Mouse (Mus musculus) limb, embryonic 14.5 days (tissue): ENCODE measurements at regions not wholly inside any gene's neighbourhood (a gene's known extent, or its start where the extent isn't known, plus 50 kb on each side); places are given as distances from the start of the nearest gene placed in this dataset.

Experiments used
- ATAC-seq: fragments of 200-750 bp; cut with Nextera tagmentation; 2 replicates; pipeline ENCODE4 v1.8.0; 2017; ENCODE audit warnings: low read depth, moderate number of reproducible peaks, moderate TSS enrichment; ENCODE audit not compliant: low FRiP score
- DNase-seq: peaks from one replicate; pipeline ENCODE4 v3.0.0-alpha.2; 2015; ENCODE audit warnings: low spot score
- H3K27ac ChIP-seq: fragments of 300-500 bp; sonication (generic); replicated peaks from 2 replicates; pipeline ENCODE4 v1.5.1; 2014; ENCODE audit warnings: low read depth, mild to moderate bottlenecking, low read length, moderate library complexity, mixed read lengths
- H3K27me3 ChIP-seq: fragments of 300-500 bp; sonication (generic); 2 replicates; pipeline ENCODE4 v1.6.1; 2014; ENCODE audit warnings: low read length, mixed read lengths; ENCODE audit not compliant: control insufficient read depth, insufficient read depth
- H3K36me3 ChIP-seq: fragments of 300-500 bp; sonication (generic); 2 replicates; pipeline ENCODE4 v1.6.1; 2014; ENCODE audit warnings: mild to moderate bottlenecking, low read length, moderate library complexity, mixed read lengths; ENCODE audit not compliant: control insufficient read depth, insufficient read depth
- H3K4me1 ChIP-seq: fragments of 300-500 bp; sonication (generic); 2 replicates; pipeline ENCODE4 v1.6.1; 2014; ENCODE audit warnings: antibody characterized with exemption, low read length, mixed read lengths; ENCODE audit not compliant: control insufficient read depth, insufficient read depth
- H3K4me2 ChIP-seq: fragments of 300-500 bp; sonication (generic); replicated peaks from 2 replicates; pipeline ENCODE4 v1.6.1; 2014; ENCODE audit warnings: low read depth, mild to moderate bottlenecking, low read length, moderate library complexity; ENCODE audit not compliant: severe bottlenecking
- H3K4me3 ChIP-seq: fragments of 300-500 bp; sonication (generic); replicated peaks from 2 replicates; pipeline ENCODE4 v1.5.1; 2014; ENCODE audit warnings: low read length
- H3K9ac ChIP-seq: fragments of 300-500 bp; sonication (generic); 2 replicates; pipeline ENCODE4 v1.6.1; 2014; ENCODE audit warnings: mild to moderate bottlenecking, low read depth, low read length, moderate library complexity; ENCODE audit not compliant: severe bottlenecking
- H3K9me3 ChIP-seq: fragments of 300-500 bp; sonication (generic); 2 replicates; pipeline ENCODE4 v1.6.1; 2016; ENCODE audit warnings: low read length; ENCODE audit not compliant: control insufficient read depth
- POLR2A ChIP-seq: fragments of 200-500 bp; IDR thresholded peaks from 2 replicates; pipeline ENCODE4 v1.8.0; 2012; ENCODE audit warnings: inconsistent platforms, mild to moderate bottlenecking, moderate library complexity, borderline replicate concordance; ENCODE audit not compliant: insufficient read depth, insufficient read length; ENCODE audit errors: extremely low read depth
- WGBS: fragments of 180-500 bp; shearing (Covaris S2); extraction: QIAGEN DNeasy Blood & Tissue Kit; methylation state at CpG from one replicate; pipeline ENCODE4 v1.1.7; 2014; 5-methylcytosine and 5-hydroxymethylcytosine counted together

DNA sequence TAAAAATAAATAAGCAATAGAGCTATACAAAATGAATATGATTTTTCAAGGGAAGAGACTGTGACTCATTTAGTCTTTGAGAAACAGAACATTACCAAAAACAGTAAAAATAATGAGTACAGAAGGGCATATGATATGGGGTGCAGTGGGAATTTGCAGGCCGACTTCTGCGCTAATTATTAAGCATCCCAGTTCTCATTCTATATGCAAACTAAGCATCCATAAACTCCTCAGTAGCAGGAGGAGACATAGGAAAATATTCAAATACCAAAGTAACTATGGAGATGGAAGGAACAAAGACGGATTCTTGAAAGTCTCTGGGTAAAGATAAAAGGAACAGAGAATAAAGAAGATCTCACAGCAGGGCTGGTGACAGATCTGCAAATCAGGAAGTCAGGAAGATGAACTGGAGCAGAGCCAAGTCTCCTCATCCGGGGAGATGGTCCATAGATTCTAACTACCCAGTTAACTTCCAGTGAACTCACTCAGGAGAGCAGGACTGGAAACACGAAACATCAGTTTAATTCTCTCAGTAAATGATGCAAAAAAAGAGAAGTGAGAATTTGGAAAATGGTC, 52.0 kb upstream of the Pkn2 start:
- 76% methylated on average over 5 of the region's 5 CpGs for WGBS
- TF ChIP-seq POLR2A: no peak
- Histone ChIP-seq H3K4me3 (no peak overlapping the region), H3K9me3 (no peaks in the 10 kb centered on the region), H3K36me3 (no peaks in the 10 kb centered on the region), H3K9ac (no peak overlapping the region), H3K27me3 (no peaks in the 10 kb centered on the region), H3K27ac (no peak overlapping the region), H3K4me2 (no peak overlapping the region), H3K4me1 (no peaks in the 10 kb centered on the region)
- no peak for ATAC-seq
- no peak for DNase-seq
